Mouse (Mus musculus): ENCODE measurements around the gene Prlh. TPM values are rescaled to one million over a fixed set of nuclear protein-coding genes. Genes with fewer than 3 reads are reported as not detected.
A peak's percentile ranks its signal among the peaks of the same experiment; 100 is the strongest.

Gene Prlh
- not detected for total RNA-seq (2021)
- long read RNA-seq, experiment 1, result 0 reads
- long read RNA-seq, experiment 2, result 0 reads

DNA sequence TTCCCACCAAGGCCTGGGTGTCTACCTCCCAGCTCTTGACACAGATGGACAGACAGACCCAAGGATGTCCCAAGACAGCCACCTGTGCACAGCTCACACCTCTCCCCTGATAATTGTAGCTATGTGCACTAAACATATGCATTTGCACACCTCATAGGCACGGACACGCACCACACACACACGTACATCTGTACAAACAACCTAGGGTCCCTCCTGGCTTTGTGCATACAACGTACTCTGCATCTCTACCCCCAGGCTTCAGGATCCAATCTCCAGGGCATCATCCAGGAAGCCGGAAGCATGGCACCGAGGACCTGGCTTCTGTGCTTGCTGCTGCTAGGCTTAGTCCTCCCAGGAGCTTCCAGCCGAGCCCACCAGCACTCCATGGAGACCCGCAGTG lies at the start of gene Prlh:
Gene Prlh, plus strand, starts transcription at position 301 of the 400 bp plus-strand sequence.
- DNase-seq (ENCODE audit: low spot score), result no peak

GRCm38 (mm10) chr1:90903211-90903945 lies 49.5 kb upstream of the Prlh start:
- no peak for DNase-seq (ENCODE audit: low spot score)

- peak; percentile 34 for DNase-seq (ENCODE audit: low spot score)
Measured at GRCm38 (mm10) chr1:90903971-90904458, 48.9 kb upstream of the Prlh start.

GRCm38 (mm10) chr1:90904729-90905404 lies 48.0 kb upstream of the Prlh start:
- no peak for DNase-seq (ENCODE audit: low spot score)

DNA sequence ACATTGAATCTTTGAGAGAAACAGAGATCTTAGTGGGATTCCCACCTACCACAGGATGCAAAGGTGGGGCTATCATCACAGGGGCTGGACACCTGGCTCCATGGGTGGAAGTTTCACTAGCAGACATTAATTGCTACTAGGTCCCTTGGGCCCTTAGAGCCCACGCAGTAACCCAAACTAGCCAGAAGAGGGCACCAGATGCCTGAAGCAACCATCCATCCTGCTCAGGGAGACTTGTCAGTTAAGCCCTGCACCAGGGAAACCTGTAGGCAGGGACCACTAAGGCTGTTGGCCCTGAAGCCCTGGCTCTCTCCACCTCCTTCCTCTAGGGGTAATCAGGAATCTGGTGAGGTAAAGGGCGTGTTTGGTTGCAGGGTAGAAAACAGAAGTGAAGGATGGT lies 46.6 kb upstream of the Prlh start:
- DNase-seq (ENCODE audit: low spot score), result peak; percentile 60

DNA sequence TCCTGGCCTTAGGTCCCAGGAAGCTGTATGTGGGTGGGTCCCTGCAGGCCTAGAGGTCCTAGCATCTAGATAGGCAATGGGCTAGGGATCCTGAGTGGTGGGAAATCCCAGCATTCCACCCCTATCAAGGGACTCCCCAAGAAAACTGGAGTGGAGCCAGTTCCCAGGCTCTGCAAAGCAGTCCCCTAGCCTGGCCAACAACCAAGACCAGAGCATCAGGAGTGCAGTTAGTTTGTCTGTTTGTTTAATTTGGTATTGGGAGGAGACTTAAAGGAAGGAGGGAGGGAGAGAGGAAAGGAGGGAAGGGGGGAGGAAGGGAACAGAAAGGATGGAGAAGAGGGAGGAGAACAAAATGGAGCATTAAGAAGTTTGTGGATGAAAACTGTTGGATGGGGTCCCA lies 43.7 kb upstream of the Prlh start:
- DNase-seq (ENCODE audit: low spot score), result no peak

GRCm38 (mm10) chr1:90909631-90910152 lies 43.2 kb upstream of the Prlh start:
- peak; percentile 40 for DNase-seq (ENCODE audit: low spot score)

GRCm38 (mm10) chr1:90913231-90913630 lies 39.7 kb upstream of the Prlh start:
- DNase-seq (ENCODE audit: low spot score), result no peak

DNA sequence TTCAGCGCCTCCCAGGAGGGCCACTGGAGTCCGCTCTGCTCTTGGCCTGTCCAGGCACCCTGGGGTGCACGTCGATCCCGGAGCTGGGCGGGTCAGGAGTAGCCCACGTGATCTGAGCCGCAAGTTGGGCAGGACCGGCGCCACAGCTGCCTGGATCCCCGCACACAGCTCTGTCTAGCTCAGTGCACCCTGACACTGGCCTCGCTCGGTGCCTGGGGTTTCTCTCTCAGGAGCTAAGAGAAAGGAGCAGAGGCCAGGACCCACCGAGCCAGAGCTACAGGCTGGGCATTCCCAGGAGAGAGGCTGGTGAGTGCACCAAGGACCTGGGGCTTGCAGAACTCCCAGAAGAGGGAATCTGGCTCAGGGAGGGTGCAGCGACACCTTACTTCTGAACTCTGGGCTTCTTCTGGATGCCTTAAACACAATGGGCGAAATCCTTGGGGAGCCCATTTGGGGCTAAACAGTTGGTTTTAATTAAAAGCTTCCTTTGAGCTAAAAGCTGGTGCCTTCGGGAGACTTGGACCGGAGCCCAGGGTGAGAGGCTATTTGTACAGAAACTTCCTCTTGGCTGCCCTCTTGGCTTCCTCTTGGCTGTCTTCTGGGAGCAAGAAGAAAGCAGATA lies 37.8 kb upstream of the Prlh start, which contains the start of gene Mlph:
Gene Mlph, plus strand, starts transcription at position 138 of the 622 bp plus-strand sequence.
- DNase-seq (ENCODE audit: low spot score), result no peak

- DNase-seq (ENCODE audit: low spot score), result no peak
Measured at GRCm38 (mm10) chr1:90917509-90917908, 35.4 kb upstream of the Prlh start.

DNA sequence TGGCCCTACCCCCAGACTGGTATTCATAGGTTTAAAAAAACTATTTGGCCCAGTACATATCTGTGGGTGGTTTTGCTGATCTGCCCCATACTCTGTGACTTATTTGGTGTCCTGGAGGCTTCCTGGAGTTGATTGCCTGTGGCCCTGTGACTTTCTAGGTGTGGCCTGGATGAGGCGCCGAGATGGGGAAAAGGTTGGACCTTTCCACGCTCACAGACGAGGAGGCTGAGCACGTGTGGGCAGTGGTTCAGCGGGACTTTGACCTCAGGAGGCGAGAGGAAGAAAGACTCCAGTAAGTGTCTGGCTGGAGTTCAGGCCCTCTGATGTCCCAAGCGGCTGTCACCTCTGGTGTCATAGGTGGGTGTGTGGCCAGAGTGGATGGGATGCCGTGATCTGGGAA lies 31.2 kb upstream of the Prlh start:
- no peak for DNase-seq (ENCODE audit: low spot score)

GRCm38 (mm10) chr1:90926030-90926429 lies 26.9 kb upstream of the Prlh start:
- DNase-seq (ENCODE audit: low spot score), result no peak

DNA sequence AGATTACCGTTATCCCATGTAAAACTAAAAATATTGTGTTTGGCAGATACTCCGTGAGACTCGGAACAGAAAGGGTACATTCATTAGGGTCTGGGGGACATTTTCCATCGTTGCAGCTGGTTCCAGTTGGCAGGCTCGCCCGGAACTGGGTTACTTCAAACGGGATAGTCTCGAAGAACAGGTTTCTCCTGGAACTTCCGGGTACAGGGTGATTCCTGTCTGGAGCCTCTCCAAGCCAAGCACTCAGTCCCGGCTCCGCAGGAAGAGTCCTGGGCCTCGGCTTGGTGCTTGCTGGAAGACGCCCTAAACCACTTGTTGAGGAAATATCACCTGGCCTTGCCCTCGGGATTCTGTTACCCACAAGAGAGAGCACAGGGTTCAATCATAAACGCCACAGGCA lies 25.6 kb upstream of the Prlh start:
- no peak for DNase-seq (ENCODE audit: low spot score)

DNA sequence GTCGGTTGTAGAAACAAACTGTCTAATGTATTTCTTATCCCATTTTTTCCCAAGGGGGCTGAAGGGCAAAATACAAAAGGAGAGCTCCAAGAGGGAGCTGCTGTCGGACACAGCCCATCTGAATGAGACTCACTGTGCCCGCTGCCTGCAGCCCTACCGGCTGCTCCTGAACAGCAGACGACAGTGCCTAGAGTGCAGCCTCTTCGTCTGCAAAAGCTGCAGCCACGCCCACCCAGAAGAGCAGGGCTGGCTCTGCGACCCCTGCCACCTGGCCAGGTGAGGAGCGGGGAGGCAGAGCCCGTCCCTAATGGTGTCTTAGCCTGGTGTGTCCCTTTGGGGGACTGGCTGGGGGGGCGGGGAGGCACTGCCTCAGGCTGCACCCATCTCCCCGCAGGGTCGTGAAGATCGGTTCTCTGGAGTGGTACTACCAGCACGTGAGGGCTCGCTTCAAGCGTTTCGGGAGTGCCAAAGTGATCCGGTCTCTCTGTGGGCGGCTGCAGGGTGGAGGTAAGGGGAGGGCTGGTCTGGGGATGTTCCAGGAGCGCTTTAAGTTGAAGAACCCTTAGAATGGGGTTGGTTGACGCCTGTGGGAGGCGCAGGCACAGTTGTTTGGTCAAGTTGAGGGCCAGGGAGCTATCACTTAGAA lies 24.9 kb upstream of the Prlh start:
- no peak for DNase-seq (ENCODE audit: low spot score)

DNA sequence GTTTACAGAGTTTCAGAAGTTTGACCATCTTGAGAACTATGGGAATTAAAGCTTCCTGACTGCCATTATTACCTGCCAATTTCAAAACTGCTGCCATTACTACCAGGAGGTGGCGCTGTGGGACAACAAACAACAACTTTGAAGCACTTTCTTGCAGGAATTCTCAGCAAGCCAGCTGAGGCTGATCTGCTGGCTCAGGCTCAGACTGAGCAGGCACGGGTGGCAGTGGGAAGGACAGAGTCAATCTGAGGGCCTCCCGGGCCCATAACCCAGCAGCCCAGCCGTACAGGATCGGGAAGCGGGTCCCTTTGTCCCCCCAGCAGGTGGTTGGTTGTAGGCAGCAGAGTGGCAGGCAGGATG lies 24.4 kb upstream of the Prlh start:
- DNase-seq (ENCODE audit: low spot score), result peak; percentile 88

- no peak for DNase-seq (ENCODE audit: low spot score)
Measured at GRCm38 (mm10) chr1:90933001-90933400, 19.9 kb upstream of the Prlh start.

DNA sequence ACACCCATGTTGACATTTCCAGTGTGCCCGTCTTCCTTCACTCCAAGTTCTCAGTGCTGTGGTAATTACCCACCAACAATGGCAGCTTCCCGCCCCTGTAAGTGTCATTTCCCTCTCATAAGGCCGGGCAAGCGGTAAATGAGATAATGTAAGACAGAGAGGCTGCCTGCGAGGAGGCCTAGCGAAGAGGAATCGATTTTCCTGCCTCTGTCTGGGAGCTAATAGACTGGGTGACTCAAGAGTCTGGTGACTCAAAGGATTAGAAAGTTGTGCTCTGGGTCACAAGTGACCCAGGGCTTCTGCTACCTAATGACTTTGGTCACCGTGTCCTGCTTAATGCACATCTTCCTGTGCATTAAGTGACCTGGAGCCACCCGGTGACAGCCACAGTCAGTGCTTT lies 15.9 kb upstream of the Prlh start:
- no peak for DNase-seq (ENCODE audit: low spot score)

DNA sequence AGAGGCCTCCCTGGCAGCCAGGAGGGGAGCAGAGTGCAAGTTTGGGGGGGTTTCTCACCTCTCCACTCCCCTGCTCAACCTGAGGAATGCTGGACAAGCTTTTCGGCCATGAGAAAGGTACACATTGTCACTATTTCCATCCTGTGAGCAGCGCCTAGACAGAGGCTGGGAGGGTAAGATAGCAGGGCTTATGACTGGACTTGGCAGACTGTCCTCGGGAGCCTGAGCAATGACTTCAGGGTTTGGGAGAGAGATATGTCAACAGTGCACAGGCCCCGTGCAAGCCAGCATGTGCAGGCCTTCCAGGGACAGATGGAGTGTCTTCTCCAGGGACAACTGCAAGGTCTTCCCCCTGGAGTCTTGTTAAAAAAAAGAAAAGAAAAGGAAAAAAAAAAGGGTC lies 12.9 kb upstream of the Prlh start:
- DNase-seq (ENCODE audit: low spot score), result no peak

GRCm38 (mm10) chr1:90945171-90945570 lies 7.7 kb upstream of the Prlh start:
- DNase-seq (ENCODE audit: low spot score), result no peak

GRCm38 (mm10) chr1:90947252-90947651 lies 5.7 kb upstream of the Prlh start:
- DNase-seq (ENCODE audit: low spot score), result no peak

GRCm38 (mm10) chr1:90949309-90949708 lies 3.6 kb upstream of the Prlh start:
- DNase-seq (ENCODE audit: low spot score), result no peak

GRCm38 (mm10) chr1:90951670-90952069 lies 1.2 kb upstream of the Prlh start:
- no peak for DNase-seq (ENCODE audit: low spot score)
